Mouse (Mus musculus) heart, postnatal 0 days (tissue): ENCODE measurements around the gene Rbm8a. TPM values are rescaled to one million over a fixed set of nuclear protein-coding genes. Genes with fewer than 3 reads are reported as not detected.

Source experiments
- ATAC-seq: fragments of 200-750 bp; cut with Nextera tagmentation; 2 replicates; pipeline ENCODE4 v1.8.0; 2017; ENCODE audit warnings: low read depth, moderate number of reproducible peaks, moderate library complexity; ENCODE audit not compliant: insufficient read depth
- DNase-seq: peaks from one replicate; pipeline ENCODE4 v3.0.0-alpha.2; 2016; ENCODE audit warnings: low spot score
- H3K27ac ChIP-seq: fragments of 300-500 bp; sonication (generic); 2 replicates; pipeline ENCODE4 v1.5.1; 2014; ENCODE audit warnings: low read depth, mild to moderate bottlenecking
- H3K27me3 ChIP-seq: fragments of 300-500 bp; sonication (generic); 2 replicates; pipeline ENCODE4 v1.6.1; 2014; ENCODE audit warnings: low read length, mixed read lengths; ENCODE audit not compliant: control insufficient read depth, insufficient read depth
- H3K36me3 ChIP-seq: fragments of 300-500 bp; sonication (generic); replicated peaks from 2 replicates; pipeline ENCODE4 v1.6.1; 2014; ENCODE audit warnings: low read length, mixed read lengths; ENCODE audit not compliant: control insufficient read depth, insufficient read depth
- H3K4me1 ChIP-seq: fragments of 300-500 bp; sonication (generic); 2 replicates; pipeline ENCODE4 v1.6.1; 2014; ENCODE audit warnings: antibody characterized with exemption; ENCODE audit not compliant: control insufficient read depth, insufficient read depth
- H3K4me2 ChIP-seq: fragments of 300-500 bp; sonication (generic); 2 replicates; pipeline ENCODE4 v1.6.1; 2014; ENCODE audit warnings: low read depth, mild to moderate bottlenecking, low read length, moderate library complexity
- H3K4me3 ChIP-seq: fragments of 300-500 bp; sonication (generic); 2 replicates; pipeline ENCODE4 v1.5.1; 2014; ENCODE audit warnings: low read depth, low read length
- H3K9ac ChIP-seq: fragments of 300-500 bp; sonication (generic); replicated peaks from 2 replicates; pipeline ENCODE4 v1.6.1; 2014; ENCODE audit warnings: low read depth, low read length, mixed read lengths
- H3K9me3 ChIP-seq: fragments of 300-500 bp; sonication (generic); replicated peaks from 2 replicates; pipeline ENCODE4 v1.6.1; 2016; ENCODE audit warnings: low read length; ENCODE audit not compliant: control insufficient read depth
- CTCF ChIP-seq: IDR thresholded peaks from 2 replicates; pipeline ENCODE4 v1.5.1; 2016; ENCODE audit warnings: antibody characterized with exemption, control low read depth, low read depth
- EP300 ChIP-seq: IDR thresholded peaks from 2 replicates; pipeline ENCODE4 v1.6.1; 2016; ENCODE audit warnings: antibody characterized with exemption, low read depth
- WGBS: fragments of 180-500 bp; shearing (Covaris S2); extraction: QIAGEN DNeasy Blood & Tissue Kit; methylation state at CpG from one replicate; pipeline ENCODE4 v1.1.7; 2014; 5-methylcytosine and 5-hydroxymethylcytosine counted together
- polyA plus RNA-seq: library from polyadenylated mRNA; unstranded; fragments of >200 nt; fragmentation: Nextera tagmentation; extraction: Ambion mirVana; gene quantifications from 2 replicates; pipeline ENCODE4 v1.2.1, GENCODE M21; 2015
- total RNA-seq: library from RNA; depleted of rRNA; stranded (reverse); fragments of >200 nt; gene quantifications from 2 replicates; pipeline ENCODE4 v1.2.3, GENCODE M21; 2014; ENCODE audit warnings: low replicate concordance

Rbm8a gene
- total and polyA plus RNA-seq, 2 experiments from 2014 or later = 7.5 to 65.4 TPM

- H3K27ac ChIP-seq = no peak overlapping the region
- ATAC-seq (no peak), DNase-seq (no peak)
- H3K27me3 ChIP-seq = 0 out of 2 replicates have a peak, but pooled peaks cover 4% of the 10 kb centered on the region
- no peaks in the 10 kb centered on the region for H3K4me1 ChIP-seq
- TF ChIP-seq EP300 (no peak), CTCF (no peak)
- no peaks in the 10 kb centered on the region for H3K36me3 ChIP-seq
- no peak overlapping the region for H3K4me2 ChIP-seq
- 84% methylated on average over 5 of the region's 5 CpGs for WGBS
- no peaks in the 10 kb centered on the region for H3K9me3 ChIP-seq
- no peak overlapping the region for H3K4me3 ChIP-seq
- H3K9ac ChIP-seq = no peak overlapping the region
Observed at GRCm38 (mm10) chr3:96666916-96667315, 37.2 kb downstream of the Rbm8a start.

- WGBS = 18% methylated on average over 1 of the region's 1 CpGs
- Histone ChIP-seq H3K4me2 (no peak overlapping the region), H3K9me3 (no peaks in the 10 kb centered on the region), H3K4me3 (no peak overlapping the region), H3K27me3 (0 out of 2 replicates have a peak, but pooled peaks cover 8% of the 10 kb centered on the region), H3K36me3 (no peaks in the 10 kb centered on the region), H3K4me1 (no peaks in the 10 kb centered on the region), H3K9ac (no peak overlapping the region), H3K27ac (no peak overlapping the region)
- no peak for DNase-seq
- ATAC-seq = no peak
- TF ChIP-seq CTCF (peak; percentile 42), EP300 (no peak)
Observed at GRCm38 (mm10) chr3:96667316-96667715, 37.6 kb downstream of the Rbm8a start.

- no peaks in the 10 kb centered on the region for H3K9me3 ChIP-seq
- TF ChIP-seq EP300 (no peak), CTCF (no peak)
- no peaks in the 10 kb centered on the region for H3K4me1 ChIP-seq
- no peak for DNase-seq
- no peak overlapping the region for H3K9ac ChIP-seq
- ATAC-seq = no peak
- H3K4me2 ChIP-seq = no peak overlapping the region
- H3K4me3 ChIP-seq = no peak overlapping the region
- 0 out of 2 replicates have a peak, but pooled peaks cover 8% of the 10 kb centered on the region for H3K27me3 ChIP-seq
- no peak overlapping the region for H3K27ac ChIP-seq
- WGBS = 91% methylated on average over 5 of the region's 5 CpGs
- no peaks in the 10 kb centered on the region for H3K36me3 ChIP-seq
Observed at GRCm38 (mm10) chr3:96668424-96669067, 38.8 kb downstream of the Rbm8a start.

- peak; percentile 97 for ATAC-seq
- 6% methylated on average over 35 of the region's 35 CpGs for WGBS
Observed at GRCm38 (mm10) chr3:96669727-96670468, 40.2 kb downstream of the Rbm8a start, which contains the start of gene Ankrd35. TSS of gene Ankrd35 (plus strand) at chr3:96670131.

GRCm38 (mm10) chr3:96671519-96671918, 41.8 kb downstream of the Rbm8a start:
- ATAC-seq (no peak), DNase-seq (no peak)
- Histone ChIP-seq H3K4me1 (no peaks in the 10 kb centered on the region), H3K27me3 (0 out of 2 replicates have a peak, but pooled peaks cover 8% of the 10 kb centered on the region), H3K36me3 (no peaks in the 10 kb centered on the region), H3K9ac (no peak overlapping the region), H3K27ac (no peak overlapping the region), H3K4me2 (no peak overlapping the region), H3K4me3 (no peak overlapping the region), H3K9me3 (no peaks in the 10 kb centered on the region)
- TF ChIP-seq CTCF (no peak), EP300 (no peak)
- 92% methylated on average over 5 of the region's 5 CpGs for WGBS

More at GRCm38 (mm10) chr3:96669727-96670468, 40.2 kb downstream of the Rbm8a start, which contains the start of gene Ankrd35:
- H3K4me1 ChIP-seq = no peaks in the 10 kb centered on the region
- peak within 1 kb of the TSS; percentile 51 for H3K4me3 ChIP-seq
- no peaks in the 10 kb centered on the region for H3K36me3 ChIP-seq
- H3K4me2 ChIP-seq = peak within 1 kb of the TSS; percentile 76
- 0 out of 2 replicates have a peak, but pooled peaks cover 8% of the 10 kb centered on the region for H3K27me3 ChIP-seq
- 0 out of 2 replicates have a peak within 1 kb of the TSS, but pooled peaks have one; percentile 12 for H3K9ac ChIP-seq
- H3K9me3 ChIP-seq = no peaks in the 10 kb centered on the region
- peak; percentile 86 for DNase-seq
- H3K27ac ChIP-seq = no peak within 1 kb of the TSS
- TF ChIP-seq EP300 (no peak), CTCF (peak; percentile 29)
